Mouse (Mus musculus) C2C12 (cell line): ENCODE results near the gene Cyp4a32.

Source experiments
- CEBPB ChIP-seq: IDR thresholded peaks from one replicate; pipeline ENCODE4 v1.6.1; 2011; ENCODE audit warnings: low read depth, mild to moderate bottlenecking, control low read depth, moderate library complexity
- CTCF ChIP-seq: IDR thresholded peaks from one replicate; pipeline ENCODE4 v1.5.1; 2011; ENCODE audit not compliant: control insufficient read depth, insufficient read depth, insufficient read length
- MAX ChIP-seq: IDR thresholded peaks from one replicate; pipeline ENCODE4 v1.6.1; 2011; ENCODE audit warnings: mild to moderate bottlenecking, control low read depth
- USF1 ChIP-seq: IDR thresholded peaks from one replicate; pipeline ENCODE4 v1.6.1; 2011; ENCODE audit warnings: low read depth, mild to moderate bottlenecking, control low read depth, moderate library complexity

DNA sequence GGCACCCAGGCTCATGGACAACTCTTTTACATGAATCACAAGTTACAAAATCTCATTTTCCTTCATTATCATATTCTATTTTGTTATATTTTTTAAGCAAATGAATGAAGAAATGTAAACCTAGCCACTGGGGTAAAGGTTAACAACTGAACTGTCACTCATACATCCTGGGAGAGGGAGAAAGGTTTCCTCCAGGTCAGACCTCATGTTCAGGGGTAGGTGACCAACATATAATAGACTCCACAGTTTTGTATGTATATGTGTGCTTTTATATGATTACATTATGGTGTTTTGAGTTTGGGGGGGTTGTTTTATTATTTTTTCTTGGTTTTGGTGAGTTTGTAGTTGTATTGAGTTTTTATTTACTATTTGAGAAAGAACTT, 57.1 kb downstream of the Cyp4a32 start:
- TF ChIP-seq CTCF: no peak
- TF ChIP-seq MAX: no peak
- no peak for TF ChIP-seq CEBPB
- TF ChIP-seq USF1: no peak
